Mouse (Mus musculus): ENCODE measurements at regions not wholly inside any gene's neighbourhood (a gene's known extent, or its start where the extent isn't known, plus 50 kb on each side); places are given as distances from the start of the nearest gene placed in this dataset.
"Not testable (repeated sequence)": the region's sequence is repeated elsewhere in the genome, so short reads cannot be mapped to it uniquely, and the experiment has no call there.

DNA sequence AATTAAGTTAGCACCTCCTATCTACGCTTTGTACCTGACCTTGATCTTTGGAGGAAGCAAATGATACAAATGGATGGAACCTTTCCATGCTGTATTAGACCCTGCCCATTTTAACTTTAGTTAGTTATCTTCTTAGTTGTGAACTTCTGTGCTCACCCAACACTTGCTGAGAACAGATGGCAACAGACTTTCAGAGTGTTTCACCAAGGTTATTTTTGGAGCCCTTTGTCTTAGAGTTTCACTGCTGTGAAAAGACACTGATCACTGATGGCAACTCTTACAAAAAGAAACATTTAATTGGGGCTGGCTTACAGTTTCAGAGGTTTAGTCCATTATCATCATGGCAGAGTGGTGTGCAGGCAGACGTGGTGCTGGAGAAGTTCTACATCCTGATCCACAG lies 88.8 kb upstream of the Zfp746 start:
- no peak for DNase-seq (ENCODE audit: low spot score)

DNA sequence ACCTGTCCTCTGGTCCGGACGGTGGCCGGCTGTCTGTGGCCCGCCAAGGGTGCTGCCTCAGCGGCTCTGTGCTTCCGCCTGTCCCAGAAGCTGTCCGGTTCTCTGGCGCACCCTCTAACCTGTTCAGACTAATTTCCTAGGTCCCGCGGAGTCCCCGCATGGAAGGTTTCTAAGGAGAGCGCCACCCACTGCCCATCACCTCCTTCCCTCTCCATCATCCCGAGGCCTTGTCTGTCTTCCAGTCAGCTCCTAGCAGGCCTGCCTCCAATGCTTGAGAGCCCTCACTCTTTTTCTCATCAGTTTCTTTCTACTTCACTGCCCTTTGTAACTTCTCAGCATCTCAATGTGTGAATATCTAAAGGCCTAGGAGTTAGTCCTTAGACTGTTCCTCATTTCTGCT lies 86.4 kb upstream of the Zfp746 start:
- not testable (repeated sequence) for DNase-seq (ENCODE audit: low spot score)

DNA sequence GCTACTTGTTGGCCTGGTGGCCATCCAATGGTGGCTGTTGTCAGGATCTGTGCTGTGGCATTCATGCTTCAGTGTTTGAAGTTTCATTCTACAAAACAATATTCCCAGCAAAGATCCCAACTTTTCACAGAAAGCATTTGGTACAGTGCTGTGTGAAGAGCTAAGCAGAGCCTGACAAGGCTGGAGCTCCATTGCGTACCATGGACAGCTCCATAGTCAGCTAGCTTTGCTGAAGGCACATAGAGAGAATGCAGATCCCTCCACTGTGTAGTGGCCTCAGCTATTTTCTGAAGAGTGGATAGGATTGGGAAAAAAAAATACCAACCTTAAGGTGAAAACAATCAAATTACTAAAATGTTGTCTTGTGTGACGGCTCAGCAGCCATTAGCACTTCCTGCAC lies 50.5 kb upstream of the Zfp746 start:
- peak; percentile 29 for DNase-seq (ENCODE audit: low spot score)

Measured in urinary bladder, postnatal 14 days (tissue).